Mouse (Mus musculus) erythroblast, embryonic 14.5 days (primary cell): Measurements from ENCODE around the gene Dnm3.

ENCODE experiments used
- GATA1 ChIP-seq: IDR thresholded peaks from 2 replicates; pipeline ENCODE4 v1.6.1; 2012; ENCODE audit warnings: low read length, inconsistent platforms, mixed read lengths
- TAL1 ChIP-seq: IDR thresholded peaks from 3 replicates; pipeline ENCODE4 v1.6.1; 2012; ENCODE audit warnings: low read length, inconsistent platforms, mixed read lengths

- no peak for TF ChIP-seq TAL1
- TF ChIP-seq GATA1 = no peak
These were observed 197.8 kb downstream of the Dnm3 start for GRCm38 (mm10) chr1:162280052-162280451.
